In the genomic region with DNA sequence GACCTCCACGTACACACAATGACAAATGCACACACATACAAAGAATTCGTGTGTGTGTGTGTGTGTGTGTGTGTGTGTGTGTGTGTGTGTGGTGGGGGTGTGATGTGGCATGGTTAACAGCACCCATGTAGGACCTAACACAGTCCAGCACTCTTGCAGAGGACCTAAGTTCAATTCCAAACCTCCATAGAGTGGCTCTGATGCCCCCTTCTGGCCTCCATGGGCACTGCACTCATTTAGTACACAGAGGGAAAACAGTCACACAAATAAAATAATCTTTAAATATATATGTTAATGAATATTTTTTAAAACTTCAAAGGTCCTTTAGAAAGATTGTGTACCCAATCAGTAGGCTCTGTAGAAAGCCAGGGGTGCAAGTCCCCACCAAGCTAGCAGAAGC, we compare ENCODE assay signal across 9 mouse cellular contexts. TPM values are rescaled to one million over a fixed set of nuclear protein-coding genes. Genes with fewer than 3 reads are reported as not detected.
DNase-seq lines count a peak whose midpoint lies in the region; ATAC-seq and TF ChIP-seq lines count a peak whose summit lies in the region.
"Had no signal": no experiment of that assay in that cellular context is flagged by ENCODE, and none has a peak within 500 bp of the region (broad histone marks: within the 10 kb centered on the region; RNA-seq: fewer than 3 reads in every experiment).

No protein-coding gene starts in this region.

- H3K4me1 ChIP-seq in G1E (ENCODE audit: insufficient read depth, low read depth, low read length), result no peaks in the 10 kb centered on the region
- peaks cover 6% of the 10 kb centered on the region for H3K4me1 ChIP-seq in hindbrain, postnatal 0 days (ENCODE audit: insufficient read depth, low read length)

- H3K27ac ChIP-seq in hindbrain, postnatal 0 days, result no peak overlapping the region
- H3K27ac ChIP-seq: heart, embryonic 13.5 days had no signal

- H3K9ac ChIP-seq in hindbrain, postnatal 0 days (replicated peaks; ENCODE audit: low read length), result no peak overlapping the region
- H3K9ac ChIP-seq: heart, embryonic 13.5 days had no signal

- H3K36me3 ChIP-seq in G1E (replicated peaks), result no peaks in the 10 kb centered on the region
- H3K36me3 ChIP-seq in hindbrain, postnatal 0 days (ENCODE audit: insufficient read depth, low read length), result no peaks in the 10 kb centered on the region
- H3K36me3 ChIP-seq: heart, embryonic 13.5 days had no signal

- peak; percentile 77 to 85 for DNase-seq in cerebellum, postnatal 10 days
- peak; percentile 64 for DNase-seq in left cerebral cortex, postnatal 4 days
- no peak for DNase-seq in left cerebral cortex, postnatal 10 days (ENCODE audit: extremely low spot score in 1 of 2, low spot score in 2 of 2)
- DNase-seq in G1E (ENCODE audit: low spot score) (no peak), MN1 (ENCODE audit: low spot score) (no peak)
- DNase-seq in hindbrain, postnatal 0 days (ENCODE audit: low spot score), result peak; percentile 58
- DNase-seq in ovary, postnatal 10 days (ENCODE audit: low spot score), result no peak

- peak; percentile 60 for TF ChIP-seq CTCF in G1E (IDR thresholded peaks at IDR 0.05; ENCODE audit: low read depth, low read length)
- TF ChIP-seq CTCF in hindbrain, postnatal 0 days (IDR thresholded peaks at IDR 0.05; ENCODE audit: low read depth), result peak; percentile 76

- no peak overlapping the region for H3K4me3 ChIP-seq in G1E (ENCODE audit: low read depth, low read length)
- H3K4me3 ChIP-seq in hindbrain, postnatal 0 days (ENCODE audit: low read length), result no peak overlapping the region
- H3K4me3 ChIP-seq: heart, embryonic 13.5 days had no signal

- no peak overlapping the region for H3K4me2 ChIP-seq in hindbrain, postnatal 0 days (ENCODE audit: low read depth, low read length)
- H3K4me2 ChIP-seq: heart, embryonic 13.5 days had no signal

- WGBS in hindbrain, postnatal 0 days, result 79% methylated on average over 2 of the region's 2 CpGs

- peaks cover 3% of the 10 kb centered on the region; the same call in 1 of the 2 replicates for H3K9me3 ChIP-seq in G1E (replicated peaks)
- no peaks in the 10 kb centered on the region for H3K9me3 ChIP-seq in hindbrain, postnatal 0 days (ENCODE audit: low read length)

- peaks cover 53% of the 10 kb centered on the region for H3K27me3 ChIP-seq in G1E (ENCODE audit: insufficient read depth, low read length)
- H3K27me3 ChIP-seq in hindbrain, postnatal 0 days (ENCODE audit: insufficient read depth, low read length), result peaks cover 10% of the 10 kb centered on the region; the same call in 1 of the 2 replicates

- intact Hi-C loops in left cerebral cortex, postnatal 4 days (cut with DNase I), result no loop called here
- intact Hi-C loops in left cerebral cortex, postnatal 10 days (cut with DNase I), result no loop called here

- ATAC-seq in cerebellum, adult (ENCODE audit: insufficient number of reproducible peaks, low FRiP score, low TSS enrichment), result no peak
- ATAC-seq in G1E (ENCODE audit: extremely low read depth, insufficient number of reproducible peaks, low FRiP score, poor library complexity, severe bottlenecking), result no peak
- no peak for ATAC-seq in hindbrain, postnatal 0 days

RNA-seq across cellular contexts. Expression of gene Gm266, which starts 5.7 kb away (rescaled TPM):
- 1 to 10 TPM; 2.2 to 2.8 TPM for total RNA-seq in left cerebral cortex, postnatal 4 days (2021)
- 1 to 10 TPM; 4.0 TPM for total RNA-seq in left cerebral cortex, postnatal 10 days (2021)
- not detected in 2 replicates for total RNA-seq in G1E (2014; fragmentation: Nextera tagmentation)
- total RNA-seq in G1E (2017), result 0.11 TPM in 1 of 2 replicates, not detected in the other
- polyA plus RNA-seq in G1E (2012), result not detected in 2 replicates
- 11.5 and 22.1 TPM in 2 replicates for total RNA-seq in hindbrain, postnatal 0 days (2014; rRNA removed)
- polyA plus RNA-seq in hindbrain, postnatal 0 days (2015; fragmentation: Nextera tagmentation; extraction: Ambion mirVana), result 11.8 TPM in 2 replicates

RNA-seq across cellular contexts. Expression of gene Tnfaip2, which starts 37.6 kb away (rescaled TPM):
- total RNA-seq in left cerebral cortex, postnatal 4 days (2021), result under 1 TPM; 0.38 to 0.50 TPM
- total RNA-seq in left cerebral cortex, postnatal 10 days (2021), result under 1 TPM; 0.61 to 0.81 TPM
- total RNA-seq in G1E (2014; fragmentation: Nextera tagmentation), result 82.1 and 94.7 TPM in 2 replicates
- 83.6 and 101 TPM in 2 replicates for total RNA-seq in G1E (2017)
- 66.3 and 123 TPM in 2 replicates for polyA plus RNA-seq in G1E (2012)
- 0.14 and 1.4 TPM in 2 replicates for total RNA-seq in hindbrain, postnatal 0 days (2014; rRNA removed)
- 0.99 and 1.7 TPM in 2 replicates for polyA plus RNA-seq in hindbrain, postnatal 0 days (2015; fragmentation: Nextera tagmentation; extraction: Ambion mirVana)

RNA-seq across cellular contexts. Expression of gene Eif5, which starts 57.9 kb away (rescaled TPM):
- total RNA-seq in left cerebral cortex, postnatal 4 days (2021), result 100 to 1,000 TPM; 270 to 278 TPM
- total RNA-seq in left cerebral cortex, postnatal 10 days (2021), result 100 to 1,000 TPM; 265 to 276 TPM
- 512 and 637 TPM in 2 replicates for total RNA-seq in G1E (2014; fragmentation: Nextera tagmentation)
- 260 and 285 TPM in 2 replicates for total RNA-seq in G1E (2017)
- 107 and 121 TPM in 2 replicates for polyA plus RNA-seq in G1E (2012)
- 197 and 343 TPM in 2 replicates for total RNA-seq in hindbrain, postnatal 0 days (2014; rRNA removed)
- polyA plus RNA-seq in hindbrain, postnatal 0 days (2015; fragmentation: Nextera tagmentation; extraction: Ambion mirVana), result 576 and 621 TPM in 2 replicates

Comparison
In these comparisons a context has a peak if more than half of its experiments do, and no peak if none do; other contexts are left out.
1. DNase-seq: peak in cerebellum, postnatal 10 days (2 of 2), left cerebral cortex, postnatal 4 days (single experiment) and hindbrain, postnatal 0 days (single experiment); none in left cerebral cortex, postnatal 10 days (0 of 2), G1E (single experiment), MN1 (single experiment) and ovary, postnatal 10 days (single experiment).
2. RNA of gene Tnfaip2, which starts 37.6 kb away (total RNA-seq): 82.1 to 101 TPM in G1E; 0.14 to 1.4 TPM in hindbrain, postnatal 0 days, 0.61 to 0.81 TPM in left cerebral cortex, postnatal 10 days and 0.38 to 0.50 TPM in left cerebral cortex, postnatal 4 days; every median in the first group is over 10 times any median in the second.